Mouse (Mus musculus) lung, embryonic 15.5 days (tissue): ENCODE measurements around the gene Sema6d. TPM values are rescaled to one million over a fixed set of nuclear protein-coding genes. Genes with fewer than 3 reads are reported as not detected.

Experiments used
- ATAC-seq: fragments of 200-750 bp; cut with Nextera tagmentation; 2 replicates; pipeline ENCODE4 v1.8.0; 2017; ENCODE audit warnings: moderate number of reproducible peaks, borderline replicate concordance; ENCODE audit not compliant: low FRiP score, low TSS enrichment; ENCODE audit errors: extremely low read depth
- H3K27ac ChIP-seq: fragments of 300-500 bp; sonication (generic); 2 replicates; pipeline ENCODE4 v1.5.1; 2015; ENCODE audit warnings: moderate library complexity, mild to moderate bottlenecking, inconsistent platforms
- H3K27me3 ChIP-seq: fragments of 300-500 bp; sonication (generic); 2 replicates; pipeline ENCODE4 v1.6.1; 2015; ENCODE audit warnings: inconsistent platforms
- H3K36me3 ChIP-seq: fragments of 300-500 bp; sonication (generic); 2 replicates; pipeline ENCODE4 v1.6.1; 2015; ENCODE audit warnings: inconsistent platforms
- H3K4me1 ChIP-seq: fragments of 300-500 bp; sonication (generic); 2 replicates; pipeline ENCODE4 v1.6.1; 2015; ENCODE audit warnings: inconsistent platforms
- H3K4me2 ChIP-seq: fragments of 300-500 bp; sonication (generic); 2 replicates; pipeline ENCODE4 v1.6.1; 2015; ENCODE audit warnings: inconsistent platforms, mild to moderate bottlenecking, moderate library complexity
- H3K4me3 ChIP-seq: fragments of 300-500 bp; sonication (generic); 2 replicates; pipeline ENCODE4 v1.5.1; 2015; ENCODE audit warnings: mild to moderate bottlenecking, inconsistent platforms
- H3K9ac ChIP-seq: fragments of 300-500 bp; sonication (generic); 2 replicates; pipeline ENCODE4 v1.6.1; 2015; ENCODE audit warnings: inconsistent platforms
- H3K9me3 ChIP-seq: fragments of 300-500 bp; sonication (generic); 2 replicates; pipeline ENCODE4 v1.6.1; 2016; ENCODE audit warnings: inconsistent platforms
- WGBS: fragments of 180-500 bp; shearing (Covaris S2); methylation state at CpG from one replicate; pipeline ENCODE4 v1.1.7; 2015; 5-methylcytosine and 5-hydroxymethylcytosine counted together
- polyA plus RNA-seq: library from polyadenylated mRNA; unstranded; fragments of >200 nt; fragmentation: Nextera tagmentation; extraction: Ambion mirVana; gene quantifications from 2 replicates; pipeline ENCODE4 v1.2.1, GENCODE M21; 2015

Gene Sema6d
- polyA plus RNA-seq, 1 experiment from 2014 or later = 19.6 TPM

DNA sequence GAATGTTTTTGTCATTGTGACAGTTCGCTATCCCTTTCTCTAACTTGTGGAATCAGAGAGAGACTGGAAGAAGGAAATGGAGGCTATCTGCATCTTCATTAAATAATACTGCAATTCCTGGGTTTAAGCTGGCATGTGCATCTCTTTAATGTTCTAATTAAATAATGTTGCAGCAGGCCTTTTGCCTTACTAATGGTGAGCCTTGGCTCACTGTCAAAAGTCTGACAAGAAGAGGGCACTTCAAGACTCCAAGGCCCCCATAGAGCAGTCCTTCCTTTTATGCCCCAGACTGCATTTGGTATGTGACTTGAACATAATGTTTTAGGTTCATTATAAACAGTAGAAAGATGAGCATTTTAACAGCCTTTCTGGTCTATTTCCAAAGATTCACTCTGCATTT, 147.1 kb downstream of the Sema6d start:
- no peaks in the 10 kb centered on the region for H3K27me3 ChIP-seq
- no peaks in the 10 kb centered on the region for H3K36me3 ChIP-seq
- no peak overlapping the region for H3K9ac ChIP-seq
- WGBS = 94% methylated on average over 1 of the region's 1 CpGs
- H3K4me2 ChIP-seq = no peak overlapping the region
- H3K9me3 ChIP-seq = no peaks in the 10 kb centered on the region
- H3K4me3 ChIP-seq = no peak overlapping the region
- H3K4me1 ChIP-seq = no peaks in the 10 kb centered on the region
- ATAC-seq = no peak
- no peak overlapping the region for H3K27ac ChIP-seq

DNA sequence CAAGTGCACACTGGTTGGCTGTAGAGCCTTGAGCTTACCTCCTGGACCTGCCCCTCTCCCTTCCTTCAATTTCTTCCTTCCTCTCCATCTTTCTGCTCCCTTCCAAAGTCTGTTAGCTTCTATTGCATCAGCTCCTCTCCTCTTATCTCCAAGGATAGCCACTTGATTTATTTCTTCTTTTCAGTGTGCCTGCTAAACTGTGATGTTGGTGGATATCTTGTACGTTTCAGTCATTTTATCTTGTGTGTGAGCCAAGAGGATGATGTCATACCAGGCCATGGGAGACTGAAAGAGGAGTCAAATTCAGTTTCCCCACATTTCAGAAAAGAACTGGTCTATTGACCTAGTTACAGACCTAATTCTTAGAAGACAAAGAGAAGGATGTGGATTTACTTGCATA, 153.8 kb downstream of the Sema6d start:
- Histone ChIP-seq H3K27ac (no peak overlapping the region), H3K4me3 (no peak overlapping the region), H3K36me3 (no peaks in the 10 kb centered on the region), H3K27me3 (no peaks in the 10 kb centered on the region), H3K4me2 (no peak overlapping the region), H3K4me1 (peaks cover 10% of the 10 kb centered on the region; the same call in 1 of the 2 replicates), H3K9me3 (no peaks in the 10 kb centered on the region), H3K9ac (no peak overlapping the region)
- ATAC-seq = no peak
- 27% methylated on average over 1 of the region's 1 CpGs for WGBS

DNA sequence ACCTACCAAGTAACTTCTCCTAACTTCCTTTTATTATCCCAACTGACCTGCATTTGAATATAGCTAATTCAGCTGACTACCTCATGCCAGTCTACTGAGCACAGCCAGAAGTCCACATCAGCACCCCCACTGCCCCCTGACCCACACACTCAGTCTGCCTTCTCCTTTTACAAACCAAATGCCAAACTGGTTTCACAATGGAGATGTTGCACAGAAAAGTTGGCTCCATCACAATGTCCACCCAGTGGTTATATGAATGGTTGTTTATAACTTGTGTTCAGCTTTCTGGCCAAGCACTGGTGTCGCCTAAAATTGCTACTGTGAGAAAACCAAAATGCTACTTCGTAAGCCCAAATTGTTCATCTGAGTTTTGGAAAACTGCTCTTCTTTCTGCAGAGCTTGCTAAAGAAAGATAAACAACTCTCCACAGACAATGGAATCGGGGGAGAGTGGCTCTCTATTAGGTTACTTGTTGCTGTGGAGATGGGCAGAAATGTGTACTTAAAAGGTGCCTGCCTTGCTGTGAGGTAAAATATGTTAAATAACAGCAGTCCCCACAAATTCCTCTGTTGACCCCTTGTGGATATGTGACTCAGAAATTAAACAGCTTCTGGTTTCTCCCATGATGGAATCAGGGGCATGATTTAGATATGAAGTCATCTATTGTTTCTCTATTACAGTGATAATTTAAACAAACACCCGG, 154.9 kb downstream of the Sema6d start:
- 22% methylated on average over 4 of the region's 4 CpGs for WGBS
- H3K36me3 ChIP-seq = no peaks in the 10 kb centered on the region
- no peak overlapping the region for H3K4me2 ChIP-seq
- no peak overlapping the region for H3K9ac ChIP-seq
- no peak overlapping the region for H3K4me3 ChIP-seq
- H3K27ac ChIP-seq = peak overlapping the region; percentile 66
- H3K4me1 ChIP-seq = peaks cover 10% of the 10 kb centered on the region; the same call in 1 of the 2 replicates
- no peaks in the 10 kb centered on the region for H3K9me3 ChIP-seq
- ATAC-seq = peak; percentile 85; the same call in 1 of the 2 replicates
- no peaks in the 10 kb centered on the region for H3K27me3 ChIP-seq

GRCm38 (mm10) chr2:124258108-124258507, 168.3 kb downstream of the Sema6d start:
- Histone ChIP-seq H3K36me3 (no peaks in the 10 kb centered on the region), H3K4me1 (peaks cover 3% of the 10 kb centered on the region; the same call in 1 of the 2 replicates), H3K4me2 (no peak overlapping the region), H3K9me3 (no peaks in the 10 kb centered on the region), H3K27me3 (no peaks in the 10 kb centered on the region), H3K4me3 (no peak overlapping the region), H3K27ac (no peak overlapping the region), H3K9ac (no peak overlapping the region)
- WGBS = 45% methylated on average over 1 of the region's 1 CpGs
- ATAC-seq = no peak

- no peaks in the 10 kb centered on the region for H3K4me1 ChIP-seq
- no peak for ATAC-seq
Measured at GRCm38 (mm10) chr2:124264309-124264708, 174.5 kb downstream of the Sema6d start.

DNA sequence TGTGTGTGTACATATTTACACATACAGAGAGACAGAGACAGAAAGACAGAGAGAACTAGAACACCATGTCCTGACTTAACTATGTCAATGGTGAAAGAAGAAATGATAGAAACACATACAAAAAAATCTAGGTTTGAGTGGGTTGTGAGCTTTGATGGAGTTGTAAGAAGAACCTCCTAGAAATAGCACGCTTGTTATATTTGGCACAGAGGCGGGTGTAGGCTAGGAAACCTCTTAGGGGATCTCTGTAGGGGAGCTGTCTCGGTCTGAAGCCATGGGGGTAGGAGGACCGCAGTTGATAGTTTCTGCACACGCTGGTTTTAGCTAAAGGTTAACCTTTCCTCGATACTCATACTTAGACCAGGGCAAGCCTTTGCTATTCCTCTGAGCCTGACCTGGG, 181.4 kb downstream of the Sema6d start:
- H3K4me2 ChIP-seq = no peak overlapping the region
- no peak overlapping the region for H3K4me3 ChIP-seq
- H3K27me3 ChIP-seq = no peaks in the 10 kb centered on the region
- no peaks in the 10 kb centered on the region for H3K36me3 ChIP-seq
- H3K4me1 ChIP-seq = no peaks in the 10 kb centered on the region
- ATAC-seq = no peak
- 78% methylated on average over 6 of the region's 6 CpGs for WGBS
- no peak overlapping the region for H3K27ac ChIP-seq
- H3K9me3 ChIP-seq = no peaks in the 10 kb centered on the region
- no peak overlapping the region for H3K9ac ChIP-seq

More at GRCm38 (mm10) chr2:124264309-124264708, 174.5 kb downstream of the Sema6d start:
- no peak overlapping the region for H3K27ac ChIP-seq
- no peaks in the 10 kb centered on the region for H3K9me3 ChIP-seq
- H3K27me3 ChIP-seq = no peaks in the 10 kb centered on the region
- no peaks in the 10 kb centered on the region for H3K36me3 ChIP-seq
- no peak overlapping the region for H3K9ac ChIP-seq
- WGBS = 68% methylated on average over 3 of the region's 3 CpGs
- no peak overlapping the region for H3K4me3 ChIP-seq
- no peak overlapping the region for H3K4me2 ChIP-seq

DNA sequence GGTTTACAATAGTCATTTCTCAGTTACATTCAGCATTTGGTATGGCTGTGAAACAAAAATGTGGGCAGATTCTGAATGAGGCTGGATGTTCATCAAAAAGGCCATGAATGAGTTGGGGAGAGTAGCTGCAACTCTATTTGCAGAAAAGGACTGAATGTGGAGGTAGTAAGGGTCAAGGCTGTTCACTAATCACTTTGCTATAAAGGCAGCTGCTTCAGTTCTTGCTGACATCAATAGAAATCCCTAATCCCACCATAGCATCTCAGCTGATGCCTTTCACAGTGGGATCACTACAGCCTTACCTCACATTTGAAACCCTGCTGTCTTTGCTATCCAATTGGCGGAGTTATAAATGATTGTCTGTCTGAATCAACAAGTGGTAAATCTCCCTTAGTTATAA, 187.7 kb downstream of the Sema6d start:
- H3K9ac ChIP-seq = no peak overlapping the region
- no peak overlapping the region for H3K27ac ChIP-seq
- H3K4me2 ChIP-seq = no peak overlapping the region
- H3K9me3 ChIP-seq = no peaks in the 10 kb centered on the region
- H3K4me1 ChIP-seq = no peaks in the 10 kb centered on the region
- H3K36me3 ChIP-seq = no peaks in the 10 kb centered on the region
- H3K27me3 ChIP-seq = no peaks in the 10 kb centered on the region
- 83% methylated on average over 1 of the region's 1 CpGs for WGBS
- H3K4me3 ChIP-seq = no peak overlapping the region
- no peak for ATAC-seq

- Histone ChIP-seq H3K27ac (no peak overlapping the region), H3K9me3 (no peaks in the 10 kb centered on the region), H3K4me1 (no peaks in the 10 kb centered on the region), H3K4me2 (no peak overlapping the region), H3K4me3 (no peak overlapping the region), H3K36me3 (no peaks in the 10 kb centered on the region), H3K27me3 (no peaks in the 10 kb centered on the region), H3K9ac (no peak overlapping the region)
- no peak for ATAC-seq
- WGBS = 93% methylated on average over 2 of the region's 2 CpGs
Measured at GRCm38 (mm10) chr2:124285109-124285508, 195.3 kb downstream of the Sema6d start.

GRCm38 (mm10) chr2:124289356-124289755, 199.6 kb downstream of the Sema6d start:
- Histone ChIP-seq H3K4me2 (no peak overlapping the region), H3K4me1 (peaks cover 3% of the 10 kb centered on the region; the same call in 1 of the 2 replicates), H3K27ac (no peak overlapping the region), H3K36me3 (no peaks in the 10 kb centered on the region), H3K4me3 (no peak overlapping the region), H3K9ac (no peak overlapping the region), H3K27me3 (no peaks in the 10 kb centered on the region), H3K9me3 (no peaks in the 10 kb centered on the region)
- no peak for ATAC-seq
- WGBS = 81% methylated on average over 2 of the region's 2 CpGs

DNA sequence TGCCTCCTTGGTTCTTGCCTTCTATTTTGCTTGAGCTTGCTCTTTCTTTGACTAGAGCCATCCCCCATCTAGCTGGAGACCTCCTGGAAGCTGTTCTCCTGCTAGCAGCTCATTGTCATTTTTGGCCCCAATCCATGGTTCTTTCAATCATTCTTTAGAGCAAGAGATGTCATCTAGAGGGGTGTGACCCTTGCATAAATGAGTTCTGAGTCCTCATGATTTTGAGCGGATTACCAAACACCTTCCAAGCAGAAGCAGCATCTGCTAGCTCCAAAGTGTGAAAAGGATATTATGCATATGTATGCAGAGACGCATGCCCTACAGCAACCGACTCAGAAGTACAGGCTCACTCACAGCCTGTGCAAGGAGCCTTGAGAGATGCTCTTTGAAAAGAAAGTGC, 201.4 kb downstream of the Sema6d start:
- H3K27me3 ChIP-seq = no peaks in the 10 kb centered on the region
- peak; percentile 52; the same call in 1 of the 2 replicates for ATAC-seq
- H3K36me3 ChIP-seq = no peaks in the 10 kb centered on the region
- no peak overlapping the region for H3K4me2 ChIP-seq
- no peak overlapping the region for H3K27ac ChIP-seq
- WGBS = 65% methylated on average over 3 of the region's 3 CpGs
- peaks cover 3% of the 10 kb centered on the region; the same call in 1 of the 2 replicates for H3K4me1 ChIP-seq
- no peaks in the 10 kb centered on the region for H3K9me3 ChIP-seq
- no peak overlapping the region for H3K9ac ChIP-seq
- H3K4me3 ChIP-seq = no peak overlapping the region

GRCm38 (mm10) chr2:124293601-124294000, 203.8 kb downstream of the Sema6d start:
- no peaks in the 10 kb centered on the region for H3K27me3 ChIP-seq
- H3K36me3 ChIP-seq = no peaks in the 10 kb centered on the region
- no peak overlapping the region for H3K4me2 ChIP-seq
- peaks cover 9% of the 10 kb centered on the region for H3K4me1 ChIP-seq
- H3K4me3 ChIP-seq = no peak overlapping the region
- no peaks in the 10 kb centered on the region for H3K9me3 ChIP-seq
- WGBS = 81% methylated on average over 2 of the region's 2 CpGs
- no peak overlapping the region for H3K27ac ChIP-seq
- no peak for ATAC-seq
- no peak overlapping the region for H3K9ac ChIP-seq

GRCm38 (mm10) chr2:124298351-124298750, 208.6 kb downstream of the Sema6d start:
- H3K4me1 ChIP-seq = peaks cover 20% of the 10 kb centered on the region
- H3K4me3 ChIP-seq = no peak overlapping the region
- H3K36me3 ChIP-seq = no peaks in the 10 kb centered on the region
- 41% methylated on average over 5 of the region's 5 CpGs for WGBS
- no peak for ATAC-seq
- H3K4me2 ChIP-seq = no peak overlapping the region
- no peak overlapping the region for H3K9ac ChIP-seq
- H3K27ac ChIP-seq = peak overlapping the region; percentile 42; the same call in 1 of the 2 replicates
- H3K27me3 ChIP-seq = no peaks in the 10 kb centered on the region
- no peaks in the 10 kb centered on the region for H3K9me3 ChIP-seq
